Mouse (Mus musculus) forebrain, embryonic 11.5 days (tissue): ENCODE data around the gene Skp1a. TPM values are rescaled to one million over a fixed set of nuclear protein-coding genes. Genes with fewer than 3 reads are reported as not detected.

ENCODE experiments used
- ATAC-seq: fragments of 200-750 bp; cut with Nextera tagmentation; replicated peaks from 2 replicates; pipeline ENCODE4 v1.8.0; 2017; ENCODE audit warnings: moderate TSS enrichment; ENCODE audit not compliant: low FRiP score
- DNase-seq: peaks from one replicate; pipeline ENCODE4 v3.0.0-alpha.2; 2017; ENCODE audit warnings: low spot score
- H3K27ac ChIP-seq: fragments of 300-500 bp; sonication (generic); 2 replicates; pipeline ENCODE4 v1.5.1; 2014; ENCODE audit warnings: low read depth, low read length
- H3K27me3 ChIP-seq: fragments of 300-500 bp; sonication (generic); 2 replicates; pipeline ENCODE4 v1.6.1; 2014; ENCODE audit warnings: mild to moderate bottlenecking, low read length, mixed read lengths; ENCODE audit not compliant: control insufficient read depth, insufficient read depth
- H3K36me3 ChIP-seq: fragments of 300-500 bp; sonication (generic); 2 replicates; pipeline ENCODE4 v1.6.1; 2014; ENCODE audit warnings: mild to moderate bottlenecking, low read length, moderate library complexity, mixed read lengths; ENCODE audit not compliant: control insufficient read depth, insufficient read depth
- H3K4me1 ChIP-seq: fragments of 300-500 bp; sonication (generic); replicated peaks from 2 replicates; pipeline ENCODE4 v1.6.1; 2014; ENCODE audit warnings: low read length, mixed read lengths; ENCODE audit not compliant: control insufficient read depth, insufficient read depth
- H3K4me2 ChIP-seq: fragments of 300-500 bp; sonication (generic); 2 replicates; pipeline ENCODE4 v1.6.1; 2014; ENCODE audit warnings: low read depth, mild to moderate bottlenecking, low read length, moderate library complexity, mixed read lengths; ENCODE audit not compliant: severe bottlenecking
- H3K4me3 ChIP-seq: fragments of 300-500 bp; sonication (generic); 2 replicates; pipeline ENCODE4 v1.5.1; 2014; ENCODE audit warnings: low read depth, low read length
- H3K9ac ChIP-seq: fragments of 300-500 bp; sonication (generic); 2 replicates; pipeline ENCODE4 v1.6.1; 2014; ENCODE audit warnings: low read length
- H3K9me3 ChIP-seq: fragments of 300-500 bp; sonication (generic); 2 replicates; pipeline ENCODE4 v1.6.1; 2016; ENCODE audit warnings: low read length, mixed read lengths; ENCODE audit not compliant: control insufficient read depth
- WGBS: fragments of 180-500 bp; shearing (Covaris S2); extraction: QIAGEN DNeasy Blood & Tissue Kit; methylation state at CpG from one replicate; pipeline ENCODE4 v1.1.7; 2014; 5-methylcytosine and 5-hydroxymethylcytosine counted together
- polyA plus RNA-seq: library from polyadenylated mRNA; unstranded; fragments of >200 nt; fragmentation: Nextera tagmentation; extraction: Ambion mirVana; gene quantifications from 2 replicates; pipeline ENCODE4 v1.2.1, GENCODE M21; 2014

The Skp1a gene
- polyA plus RNA-seq, 1 experiment from 2014 or later, result 927 TPM

DNA sequence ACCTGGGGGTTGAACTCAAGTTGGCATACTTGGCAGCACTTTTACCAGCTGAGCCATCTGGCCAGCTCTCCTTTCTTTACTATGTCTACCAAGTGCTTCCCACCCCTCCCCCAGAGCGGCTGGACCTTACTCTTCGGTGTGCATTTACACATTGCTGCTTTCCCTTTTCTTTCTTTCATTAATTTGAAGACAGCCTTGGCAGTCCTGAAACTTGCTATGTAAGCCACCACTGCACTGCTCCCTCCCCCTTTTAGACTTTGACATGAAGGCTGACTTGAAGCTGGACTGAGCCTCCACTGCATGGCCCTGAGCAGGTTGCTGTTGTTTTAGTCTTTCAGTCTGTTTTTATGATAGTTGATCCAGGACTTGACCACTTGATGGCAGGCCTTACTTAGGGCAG, 17.7 kb downstream of the Skp1a start:
- H3K27ac ChIP-seq, result no peak overlapping the region
- H3K4me3 ChIP-seq, result no peak overlapping the region
- no peaks in the 10 kb centered on the region for H3K9me3 ChIP-seq
- H3K4me2 ChIP-seq, result no peak overlapping the region
- H3K27me3 ChIP-seq, result no peaks in the 10 kb centered on the region
- no peaks in the 10 kb centered on the region; the same call in 1 of the 2 replicates for H3K36me3 ChIP-seq
- ATAC-seq, result no peak
- H3K4me1 ChIP-seq, result no peaks in the 10 kb centered on the region
- 91% methylated on average over 2 of the region's 2 CpGs for WGBS
- DNase-seq, result peak; percentile 29
- H3K9ac ChIP-seq, result no peak overlapping the region

DNA sequence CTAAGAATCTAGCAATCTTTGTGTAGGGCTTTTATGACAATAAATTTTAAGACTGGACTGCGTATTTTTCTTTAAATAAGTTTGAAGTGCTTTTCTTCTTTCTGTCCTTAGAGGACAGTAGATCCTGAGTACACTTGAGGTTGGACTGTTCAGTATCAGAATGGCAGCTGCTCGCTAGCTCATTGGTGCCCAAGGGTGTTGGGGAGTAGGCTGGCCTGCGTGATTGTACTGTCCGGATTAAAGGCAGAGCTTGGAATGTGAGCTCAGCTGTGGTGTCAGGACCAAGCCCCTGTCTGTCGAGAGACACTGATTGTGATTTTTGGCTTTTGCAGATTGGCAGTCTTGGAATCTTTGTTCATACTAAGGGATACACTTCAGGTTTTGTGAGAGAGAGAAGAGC, 20.0 kb downstream of the Skp1a start:
- DNase-seq, result peak; percentile 42
- H3K4me1 ChIP-seq, result no peaks in the 10 kb centered on the region
- no peaks in the 10 kb centered on the region for H3K27me3 ChIP-seq
- H3K36me3 ChIP-seq, result no peaks in the 10 kb centered on the region
- no peak overlapping the region for H3K4me3 ChIP-seq
- H3K9ac ChIP-seq, result no peak overlapping the region
- no peak overlapping the region for H3K4me2 ChIP-seq
- 78% methylated on average over 5 of the region's 5 CpGs for WGBS
- no peak for ATAC-seq
- no peak overlapping the region for H3K27ac ChIP-seq
- no peaks in the 10 kb centered on the region for H3K9me3 ChIP-seq

DNA sequence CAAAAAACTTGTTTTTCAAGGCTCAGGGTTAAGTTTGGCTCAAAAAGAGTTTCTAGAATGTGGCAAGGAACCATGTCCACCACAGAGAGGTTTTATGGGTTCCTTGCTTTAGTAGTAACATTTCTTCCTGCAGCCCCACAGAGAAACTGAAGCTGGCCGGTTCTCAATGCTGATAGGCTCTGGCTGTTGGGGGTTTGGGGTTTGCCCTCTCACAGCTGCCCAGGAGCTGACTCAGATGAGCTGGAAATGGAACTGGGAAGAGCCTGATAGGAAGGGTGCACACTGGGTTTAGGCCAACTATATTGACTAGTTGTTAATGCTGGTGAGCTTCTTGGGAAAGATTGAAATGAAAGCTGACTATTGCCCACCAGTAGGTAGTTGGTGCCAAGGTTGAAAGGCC, 20.9 kb downstream of the Skp1a start:
- H3K36me3 ChIP-seq, result no peaks in the 10 kb centered on the region
- no peak for ATAC-seq
- no peak overlapping the region for H3K4me2 ChIP-seq
- no peak overlapping the region for H3K27ac ChIP-seq
- DNase-seq, result no peak
- WGBS, result 65% methylated on average over 1 of the region's 1 CpGs
- no peaks in the 10 kb centered on the region for H3K4me1 ChIP-seq
- H3K4me3 ChIP-seq, result no peak overlapping the region
- no peak overlapping the region for H3K9ac ChIP-seq
- no peaks in the 10 kb centered on the region for H3K27me3 ChIP-seq
- no peaks in the 10 kb centered on the region for H3K9me3 ChIP-seq

DNA sequence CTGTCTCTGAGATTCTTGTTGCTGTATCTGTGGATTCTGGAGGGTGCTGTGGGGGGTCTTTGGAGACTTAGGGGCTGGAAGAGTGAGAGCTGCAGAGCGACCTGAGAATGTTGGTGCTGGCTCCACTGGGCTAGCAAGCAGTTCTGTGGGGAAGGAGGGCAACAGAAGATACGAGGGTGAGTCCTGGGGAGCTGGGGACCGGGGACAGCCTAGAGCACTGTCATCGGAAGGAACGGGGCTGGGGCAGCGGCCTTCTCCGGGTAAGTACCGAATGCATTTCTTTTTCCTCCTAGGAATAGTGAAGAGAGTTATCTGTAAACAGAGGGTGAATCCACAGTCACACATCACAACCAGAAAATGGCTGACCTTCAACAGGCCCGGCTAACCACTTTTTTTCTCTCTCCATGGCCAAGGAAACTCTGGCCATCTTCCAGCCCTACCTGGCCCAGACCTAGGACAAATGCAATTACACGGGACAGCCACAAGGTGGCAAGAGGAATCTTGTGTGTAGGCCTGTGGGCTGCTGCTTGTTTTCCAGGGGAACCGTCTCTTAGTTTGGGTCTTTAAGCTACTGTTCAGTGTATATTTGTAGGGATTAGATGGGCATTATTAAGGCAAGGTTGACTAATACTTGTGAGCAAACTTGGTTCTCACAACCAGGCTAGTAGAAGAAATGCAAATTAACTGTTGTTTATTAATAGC, 22.0 kb downstream of the Skp1a start:
- H3K4me2 ChIP-seq, result no peak overlapping the region
- 67% methylated on average over 11 of the region's 11 CpGs for WGBS
- H3K36me3 ChIP-seq, result no peaks in the 10 kb centered on the region
- ATAC-seq, result peak; percentile 53; the same call in 1 of the 2 replicates
- H3K4me1 ChIP-seq, result no peaks in the 10 kb centered on the region
- no peak overlapping the region for H3K27ac ChIP-seq
- H3K9me3 ChIP-seq, result no peaks in the 10 kb centered on the region
- DNase-seq, result peak; percentile 74
- no peaks in the 10 kb centered on the region for H3K27me3 ChIP-seq
- H3K9ac ChIP-seq, result no peak overlapping the region
- no peak overlapping the region for H3K4me3 ChIP-seq

DNA sequence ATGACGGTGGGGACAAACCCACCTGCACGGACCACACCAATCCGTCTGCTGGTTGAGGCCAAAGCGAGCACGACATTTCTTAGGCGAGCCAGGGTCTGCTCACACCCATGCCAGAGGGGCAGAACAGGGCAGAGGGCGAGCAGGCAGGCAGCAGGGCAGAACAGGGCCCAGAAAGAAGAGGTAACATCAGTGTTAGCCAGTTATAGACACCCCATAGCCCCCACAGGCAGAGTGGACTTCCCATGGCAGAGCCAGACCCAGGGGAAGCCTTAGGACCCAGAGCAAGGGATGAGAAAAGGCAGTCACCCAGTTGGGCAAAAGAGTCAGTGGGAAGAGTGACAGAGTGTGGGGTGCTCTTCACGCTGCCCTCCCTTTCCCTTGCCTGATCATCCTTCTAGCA, 23.3 kb downstream of the Skp1a start:
- no peaks in the 10 kb centered on the region for H3K36me3 ChIP-seq
- no peaks in the 10 kb centered on the region for H3K9me3 ChIP-seq
- H3K27ac ChIP-seq, result no peak overlapping the region
- H3K4me1 ChIP-seq, result no peaks in the 10 kb centered on the region
- no peak overlapping the region for H3K4me2 ChIP-seq
- 92% methylated on average over 8 of the region's 8 CpGs for WGBS
- H3K4me3 ChIP-seq, result no peak overlapping the region
- no peak overlapping the region for H3K9ac ChIP-seq
- ATAC-seq, result no peak
- no peaks in the 10 kb centered on the region for H3K27me3 ChIP-seq
- peak; percentile 17 for DNase-seq

DNA sequence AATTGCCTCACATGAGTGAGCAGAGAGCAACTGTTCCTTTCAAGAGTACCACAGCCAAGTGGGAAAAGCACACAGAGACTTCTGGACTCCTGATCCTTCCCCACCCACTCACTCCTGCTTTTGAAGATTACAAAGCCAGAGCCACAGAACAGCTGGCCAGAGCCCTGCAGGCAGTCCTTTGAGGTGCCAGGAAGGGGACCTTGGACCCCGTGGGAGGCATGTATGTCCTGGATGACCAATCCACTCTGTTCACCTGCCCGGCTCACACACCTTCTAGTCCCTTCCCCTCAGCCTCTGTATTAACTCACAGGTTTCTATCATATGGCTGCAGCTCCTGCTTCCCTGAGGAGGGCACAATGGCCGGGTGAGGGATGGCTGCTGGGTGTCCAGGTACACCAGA, 25.6 kb downstream of the Skp1a start:
- H3K27ac ChIP-seq, result no peak overlapping the region
- no peak overlapping the region for H3K9ac ChIP-seq
- no peak overlapping the region for H3K4me2 ChIP-seq
- H3K4me1 ChIP-seq, result no peaks in the 10 kb centered on the region
- H3K27me3 ChIP-seq, result no peaks in the 10 kb centered on the region
- no peak overlapping the region for H3K4me3 ChIP-seq
- 81% methylated on average over 3 of the region's 3 CpGs for WGBS
- DNase-seq, result peak; percentile 45
- no peak for ATAC-seq
- no peaks in the 10 kb centered on the region for H3K36me3 ChIP-seq
- no peaks in the 10 kb centered on the region for H3K9me3 ChIP-seq

DNA sequence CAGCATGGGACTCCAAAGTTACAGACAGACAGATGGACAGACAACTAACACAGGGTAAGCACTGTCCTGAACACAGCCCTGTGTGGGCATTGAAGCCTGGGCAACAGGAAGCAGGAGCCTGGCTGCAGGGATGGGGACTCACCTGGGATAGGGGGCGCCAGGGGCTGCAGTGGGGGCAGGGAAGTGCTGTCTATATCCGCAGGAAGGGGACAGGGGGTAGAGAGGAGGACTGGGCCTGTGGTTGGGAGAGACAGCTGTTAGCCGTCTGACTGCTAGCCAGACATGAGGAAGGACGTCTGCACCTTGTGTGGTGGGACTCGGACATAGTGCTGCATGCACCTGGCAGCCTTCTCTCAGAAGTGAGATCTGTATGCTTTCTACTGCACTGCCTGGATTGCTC, 26.9 kb downstream of the Skp1a start:
- Histone ChIP-seq H3K27ac (no peak overlapping the region), H3K27me3 (no peaks in the 10 kb centered on the region), H3K4me1 (no peaks in the 10 kb centered on the region), H3K4me2 (no peak overlapping the region), H3K9me3 (no peaks in the 10 kb centered on the region), H3K36me3 (no peaks in the 10 kb centered on the region), H3K9ac (no peak overlapping the region), H3K4me3 (no peak overlapping the region)
- ATAC-seq, result no peak
- DNase-seq, result peak; percentile 41
- 72% methylated on average over 5 of the region's 5 CpGs for WGBS

DNA sequence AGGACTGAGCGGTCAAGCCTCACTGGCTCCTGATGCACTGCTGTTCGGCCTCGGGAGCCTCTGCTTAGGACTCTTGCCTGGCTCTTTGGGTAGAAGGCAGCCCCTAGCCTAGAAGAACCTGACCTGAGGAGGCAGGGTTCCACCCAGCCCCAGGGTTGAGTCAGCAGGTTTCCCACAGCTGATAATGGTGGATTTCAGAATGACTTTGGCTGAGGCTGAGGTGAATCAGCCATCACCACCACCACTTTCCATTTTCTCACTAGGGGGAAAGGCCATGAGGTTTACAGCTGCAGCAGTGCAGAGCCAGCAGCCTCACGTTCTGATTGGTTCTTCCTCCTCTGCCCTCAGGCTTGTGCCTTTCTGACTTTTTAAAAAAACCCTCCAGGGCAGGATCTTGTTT, 29.1 kb downstream of the Skp1a start:
- WGBS, result 65% methylated on average over 4 of the region's 4 CpGs
- Histone ChIP-seq H3K36me3 (no peaks in the 10 kb centered on the region), H3K27me3 (no peaks in the 10 kb centered on the region), H3K4me2 (no peak overlapping the region), H3K4me3 (no peak overlapping the region), H3K9me3 (no peaks in the 10 kb centered on the region), H3K9ac (no peak overlapping the region), H3K4me1 (no peaks in the 10 kb centered on the region), H3K27ac (no peak overlapping the region)
- DNase-seq, result peak; percentile 26
- ATAC-seq, result no peak

DNA sequence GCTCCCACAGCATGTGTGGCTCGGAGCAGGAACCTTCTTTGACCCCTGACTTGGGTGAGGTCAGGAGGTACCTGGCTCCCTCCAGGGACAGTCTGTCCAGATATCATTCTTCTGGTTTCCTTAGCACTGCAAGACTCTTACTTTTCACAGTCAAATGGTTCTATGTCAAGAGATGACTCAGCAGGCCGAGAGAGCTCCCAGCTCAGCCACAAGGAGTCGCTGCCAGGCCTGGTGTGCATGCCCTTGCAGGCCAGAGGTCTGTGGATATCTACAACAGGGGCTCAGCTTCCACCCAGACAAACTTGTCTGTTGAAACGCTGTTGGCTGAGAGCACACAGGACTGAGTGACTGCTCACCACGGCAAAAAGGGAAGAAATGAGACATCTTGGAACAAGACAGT, 30.1 kb downstream of the Skp1a start:
- Histone ChIP-seq H3K4me1 (no peaks in the 10 kb centered on the region), H3K4me2 (no peak overlapping the region), H3K36me3 (no peaks in the 10 kb centered on the region), H3K27ac (no peak overlapping the region), H3K9me3 (no peaks in the 10 kb centered on the region), H3K4me3 (no peak overlapping the region), H3K27me3 (no peaks in the 10 kb centered on the region), H3K9ac (no peak overlapping the region)
- WGBS, result 57% methylated on average over 5 of the region's 5 CpGs
- ATAC-seq, result no peak
- DNase-seq, result peak; percentile 58
